In genomic region chr1:144239195-144239594, GRCm38 (mm10) we compare ENCODE assay signal across 24 mouse cellular contexts. TPM values are rescaled to one million over a fixed set of nuclear protein-coding genes. Genes with fewer than 3 reads are reported as not detected.
"Had no signal": no experiment of that assay in that cellular context is flagged by ENCODE, and none has a peak within 500 bp of the region (broad histone marks: within the 10 kb centered on the region; RNA-seq: fewer than 3 reads in every experiment).

No protein-coding gene starts in this region.

- DNase-seq: kidney, adult 9 months; kidney, postnatal 14 days; layer of hippocampus, adult 9-11 months; liver; lung, adult 18-20 months; lung, postnatal 10 days; lung, postnatal 36 days; right cerebral cortex, adult 18-20 months; right cerebral cortex, postnatal 14 days; right cerebral cortex, postnatal 4 days; thymus, postnatal 25 days had no signal

- H3K27me3 ChIP-seq: limb, embryonic 13.5 days; liver, embryonic 12.5 days; liver, embryonic 15.5 days; lung, embryonic 15.5 days; midbrain, embryonic 12.5 days; midbrain, embryonic 15.5 days; neural tube, embryonic 12.5 days; neural tube, embryonic 15.5 days; stomach, embryonic 15.5 days had no signal

- ATAC-seq: liver, embryonic 12.5 days; midbrain, embryonic 15.5 days had no signal

RNA-seq across cellular contexts. Expression of gene Rgs1, which starts 9.8 kb away (rescaled TPM):
- total RNA-seq: layer of hippocampus, postnatal 25 days; left cerebral cortex, adult 18-20 months had no signal
- polyA plus RNA-seq: kidney, embryonic 16.5 days; limb, embryonic 10.5 days; midbrain, embryonic 12.5 days; midbrain, embryonic 15.5 days; neural tube, embryonic 12.5 days; neural tube, embryonic 15.5 days had no signal
